Mouse (Mus musculus): Measurements from ENCODE around the gene A4gnt. TPM values are rescaled to one million over a fixed set of nuclear protein-coding genes. Genes with fewer than 3 reads are reported as not detected.

A4gnt gene
- polyA plus RNA-seq (2014; fragmentation: Nextera tagmentation; extraction: Ambion mirVana), result not detected in 2 replicates

DNA sequence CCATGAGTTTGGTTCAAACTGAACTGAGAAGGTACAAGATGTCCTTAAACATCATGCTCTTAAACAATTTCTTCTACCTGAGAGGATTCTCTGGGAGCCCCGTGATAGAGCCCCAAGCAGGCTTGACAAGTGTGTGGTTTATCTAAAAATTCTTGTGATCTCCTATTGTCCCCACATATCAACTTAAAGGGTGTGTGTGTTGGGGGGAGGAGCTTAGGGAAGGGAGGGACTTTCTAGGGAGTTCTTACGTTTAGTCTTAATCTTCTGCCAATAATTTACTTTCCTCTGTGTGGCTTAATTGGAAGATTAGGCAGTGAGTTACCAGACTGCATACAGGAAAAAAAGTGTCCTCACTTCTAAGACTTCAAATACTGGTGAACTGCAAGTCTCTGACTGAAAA is at the start of gene A4gnt:
Gene A4gnt (plus strand): TSS at position 301 of the 400 bp plus-strand sequence.
- Histone ChIP-seq H3K4me3 (ENCODE audit: low read depth, low read length) (no peak within 1 kb of the TSS), H3K9me3 (ENCODE audit: control insufficient read depth, low read length) (no peaks in the 10 kb centered on the region), H3K36me3 (ENCODE audit: control insufficient read depth, insufficient read depth, low read length) (no peaks in the 10 kb centered on the region), H3K27me3 (replicated peaks; ENCODE audit: control insufficient read depth, insufficient read depth, low read length) (no peaks in the 10 kb centered on the region), H3K9ac (ENCODE audit: low read depth, low read length) (no peak within 1 kb of the TSS), H3K27ac (replicated peaks; ENCODE audit: low read depth, low read length) (no peak within 1 kb of the TSS), H3K4me2 (ENCODE audit: low read depth, low read length) (no peak within 1 kb of the TSS), H3K4me1 (ENCODE audit: control insufficient read depth, insufficient read depth, low read length) (no peaks in the 10 kb centered on the region)
- ATAC-seq (ENCODE audit: low read depth) (no peak), DNase-seq (ENCODE audit: low spot score) (no peak)
- WGBS, result 44% methylated on average over 2 of the region's 2 CpGs

- Histone ChIP-seq H3K4me1 (ENCODE audit: control insufficient read depth, insufficient read depth, low read length) (peaks cover 9% of the 10 kb centered on the region), H3K9me3 (ENCODE audit: control insufficient read depth, low read length) (no peaks in the 10 kb centered on the region), H3K4me3 (ENCODE audit: low read depth, low read length) (no peak overlapping the region), H3K4me2 (ENCODE audit: low read depth, low read length) (no peak overlapping the region), H3K9ac (ENCODE audit: low read depth, low read length) (no peak overlapping the region), H3K27ac (replicated peaks; ENCODE audit: low read depth, low read length) (no peak overlapping the region), H3K36me3 (ENCODE audit: control insufficient read depth, insufficient read depth, low read length) (no peaks in the 10 kb centered on the region), H3K27me3 (replicated peaks; ENCODE audit: control insufficient read depth, insufficient read depth, low read length) (no peaks in the 10 kb centered on the region)
- DNase-seq (ENCODE audit: low spot score) (peak; percentile 79), ATAC-seq (ENCODE audit: low read depth) (no peak)
- 13% methylated on average over 11 of the region's 11 CpGs for WGBS
Measured at GRCm38 (mm10) chr9:99563714-99564113, 48.6 kb upstream of the A4gnt start.

GRCm38 (mm10) chr9:99568023-99568346 is 44.3 kb upstream of the A4gnt start:
- H3K4me1 ChIP-seq (ENCODE audit: control insufficient read depth, insufficient read depth, low read length), result peaks cover 9% of the 10 kb centered on the region
- no peaks in the 10 kb centered on the region for H3K27me3 ChIP-seq (replicated peaks; ENCODE audit: control insufficient read depth, insufficient read depth, low read length)
- H3K27ac ChIP-seq (replicated peaks; ENCODE audit: low read depth, low read length), result peak overlapping the region; percentile 95; the same call in 1 of the 2 replicates
- H3K36me3 ChIP-seq (ENCODE audit: control insufficient read depth, insufficient read depth, low read length), result no peaks in the 10 kb centered on the region
- 2% methylated on average over 9 of the region's 15 CpGs for WGBS
- H3K4me2 ChIP-seq (ENCODE audit: low read depth, low read length), result peak overlapping the region; percentile 91
- H3K4me3 ChIP-seq (ENCODE audit: low read depth, low read length), result peak overlapping the region; percentile 74
- H3K9me3 ChIP-seq (ENCODE audit: control insufficient read depth, low read length), result no peaks in the 10 kb centered on the region
- no peak; the same call in 1 of the 2 replicates for ATAC-seq (ENCODE audit: low read depth)
- peak; percentile 19 for DNase-seq (ENCODE audit: low spot score)
- peak overlapping the region; percentile 95 for H3K9ac ChIP-seq (ENCODE audit: low read depth, low read length)

DNA sequence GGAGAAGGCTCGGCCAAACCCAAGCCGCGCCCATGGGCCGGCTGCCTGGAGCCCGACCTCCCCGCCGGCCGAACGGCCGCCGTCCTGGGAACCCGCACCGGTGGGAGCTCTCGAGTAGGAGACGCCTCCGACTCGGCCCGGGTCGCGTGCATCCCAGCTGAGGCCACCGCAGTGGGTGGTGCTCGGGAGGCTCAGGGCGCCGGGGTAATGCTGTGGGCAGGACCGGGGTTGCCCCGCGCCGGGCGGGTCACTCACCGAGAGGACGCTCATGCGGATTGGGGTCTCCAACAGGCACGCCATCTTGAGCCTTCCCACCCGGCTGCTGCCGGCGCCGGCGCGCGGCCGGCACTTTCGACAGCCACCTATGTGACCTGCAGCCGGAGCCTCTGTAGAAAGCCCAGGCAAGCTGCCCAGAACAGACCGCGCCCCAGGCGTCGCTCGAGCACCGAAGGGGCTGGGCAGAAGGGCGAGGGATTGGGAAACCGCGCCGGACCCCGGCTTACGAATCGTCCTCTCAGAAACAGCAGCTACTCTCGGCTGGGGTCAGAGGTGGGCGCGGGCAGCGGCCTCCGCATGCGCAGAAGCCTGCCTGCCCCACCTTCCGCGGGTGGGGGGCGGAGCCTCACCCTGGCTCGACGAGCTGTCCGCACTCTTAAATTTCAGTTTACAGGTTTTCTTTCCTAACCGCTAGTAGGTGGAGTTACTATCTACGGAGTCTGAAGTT is 43.8 kb upstream of the A4gnt start, which contains the start of gene Armc8:
Gene Armc8 (minus strand): TSS at position 553 of the 724 bp plus-strand sequence.
- H3K27me3 ChIP-seq (replicated peaks; ENCODE audit: control insufficient read depth, insufficient read depth, low read length), result no peaks in the 10 kb centered on the region
- H3K36me3 ChIP-seq (ENCODE audit: control insufficient read depth, insufficient read depth, low read length), result no peaks in the 10 kb centered on the region
- ATAC-seq (ENCODE audit: low read depth), result peak; percentile 96
- DNase-seq (ENCODE audit: low spot score), result peak; percentile 93
- H3K4me2 ChIP-seq (ENCODE audit: low read depth, low read length), result peak within 1 kb of the TSS; percentile 91
- H3K27ac ChIP-seq (replicated peaks; ENCODE audit: low read depth, low read length), result peak within 1 kb of the TSS; percentile 95
- H3K9ac ChIP-seq (ENCODE audit: low read depth, low read length), result peak within 1 kb of the TSS; percentile 95
- peaks cover 9% of the 10 kb centered on the region for H3K4me1 ChIP-seq (ENCODE audit: control insufficient read depth, insufficient read depth, low read length)
- H3K4me3 ChIP-seq (ENCODE audit: low read depth, low read length), result peak within 1 kb of the TSS; percentile 74
- WGBS, result under 1% methylated on average over 52 of the region's 70 CpGs
- no peaks in the 10 kb centered on the region for H3K9me3 ChIP-seq (ENCODE audit: control insufficient read depth, low read length)

DNA sequence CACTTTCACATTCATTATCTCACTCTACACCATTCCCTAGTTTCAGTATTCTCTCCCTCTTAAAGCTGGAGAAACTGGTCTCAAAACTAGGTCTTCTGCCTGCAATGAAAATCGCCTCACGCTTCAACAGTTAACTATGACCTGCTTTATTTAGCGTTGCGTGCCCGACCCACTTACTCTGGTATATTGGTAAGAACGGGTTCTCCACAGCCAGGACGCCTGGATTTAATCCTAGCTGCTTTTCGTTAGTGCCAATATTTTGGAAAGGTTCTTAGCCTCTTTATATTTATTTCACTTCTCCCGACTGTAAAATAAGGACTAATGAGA is 43.3 kb upstream of the A4gnt start:
- 1% methylated on average over 9 of the region's 9 CpGs for WGBS
- Histone ChIP-seq H3K27me3 (replicated peaks; ENCODE audit: control insufficient read depth, insufficient read depth, low read length) (no peaks in the 10 kb centered on the region), H3K9ac (ENCODE audit: low read depth, low read length) (peak overlapping the region; percentile 95), H3K27ac (replicated peaks; ENCODE audit: low read depth, low read length) (peak overlapping the region; percentile 95), H3K4me2 (ENCODE audit: low read depth, low read length) (peak overlapping the region; percentile 91), H3K36me3 (ENCODE audit: control insufficient read depth, insufficient read depth, low read length) (no peaks in the 10 kb centered on the region), H3K9me3 (ENCODE audit: control insufficient read depth, low read length) (no peaks in the 10 kb centered on the region), H3K4me3 (ENCODE audit: low read depth, low read length) (peak overlapping the region; percentile 74), H3K4me1 (ENCODE audit: control insufficient read depth, insufficient read depth, low read length) (peaks cover 9% of the 10 kb centered on the region)
- no peak for DNase-seq (ENCODE audit: low spot score)
- ATAC-seq (ENCODE audit: low read depth), result peak; percentile 71

GRCm38 (mm10) chr9:99575677-99576480 is 36.4 kb upstream of the A4gnt start, which contains the start of gene Dbr1:
Gene Dbr1 (plus strand): TSS chr9:99575799.
- Histone ChIP-seq H3K36me3 (ENCODE audit: control insufficient read depth, insufficient read depth, low read length) (peaks cover 8% of the 10 kb centered on the region; the same call in 1 of the 2 replicates), H3K27ac (replicated peaks; ENCODE audit: low read depth, low read length) (peak within 1 kb of the TSS; percentile 85), H3K4me2 (ENCODE audit: low read depth, low read length) (peak within 1 kb of the TSS; percentile 67), H3K4me1 (ENCODE audit: control insufficient read depth, insufficient read depth, low read length) (peaks cover 3% of the 10 kb centered on the region; the same call in 1 of the 2 replicates), H3K4me3 (ENCODE audit: low read depth, low read length) (peak within 1 kb of the TSS; percentile 99), H3K27me3 (replicated peaks; ENCODE audit: control insufficient read depth, insufficient read depth, low read length) (no peaks in the 10 kb centered on the region), H3K9me3 (ENCODE audit: control insufficient read depth, low read length) (no peaks in the 10 kb centered on the region), H3K9ac (ENCODE audit: low read depth, low read length) (peak within 1 kb of the TSS; percentile 93)
- ATAC-seq (ENCODE audit: low read depth) (peak; percentile 97), DNase-seq (ENCODE audit: low spot score) (peak; percentile 96)
- WGBS, result 1% methylated on average over 45 of the region's 57 CpGs

GRCm38 (mm10) chr9:99580655-99581054 is 31.6 kb upstream of the A4gnt start:
- no peak overlapping the region for H3K4me3 ChIP-seq (ENCODE audit: low read depth, low read length)
- H3K9ac ChIP-seq (ENCODE audit: low read depth, low read length), result no peak overlapping the region
- peaks cover 44% of the 10 kb centered on the region for H3K36me3 ChIP-seq (ENCODE audit: control insufficient read depth, insufficient read depth, low read length)
- peaks cover 3% of the 10 kb centered on the region; the same call in 1 of the 2 replicates for H3K4me1 ChIP-seq (ENCODE audit: control insufficient read depth, insufficient read depth, low read length)
- no peak overlapping the region for H3K4me2 ChIP-seq (ENCODE audit: low read depth, low read length)
- H3K9me3 ChIP-seq (ENCODE audit: control insufficient read depth, low read length), result no peaks in the 10 kb centered on the region
- WGBS, result 44% methylated on average over 2 of the region's 2 CpGs
- no peaks in the 10 kb centered on the region for H3K27me3 ChIP-seq (replicated peaks; ENCODE audit: control insufficient read depth, insufficient read depth, low read length)
- DNase-seq (ENCODE audit: low spot score) (peak; percentile 59), ATAC-seq (ENCODE audit: low read depth) (no peak)
- H3K27ac ChIP-seq (replicated peaks; ENCODE audit: low read depth, low read length), result no peak overlapping the region

GRCm38 (mm10) chr9:99587505-99588202 is 24.6 kb upstream of the A4gnt start:
- H3K27ac ChIP-seq (replicated peaks; ENCODE audit: low read depth, low read length), result no peak overlapping the region
- H3K4me3 ChIP-seq (ENCODE audit: low read depth, low read length), result no peak overlapping the region
- no peaks in the 10 kb centered on the region for H3K27me3 ChIP-seq (replicated peaks; ENCODE audit: control insufficient read depth, insufficient read depth, low read length)
- peaks cover 20% of the 10 kb centered on the region for H3K36me3 ChIP-seq (ENCODE audit: control insufficient read depth, insufficient read depth, low read length)
- H3K4me1 ChIP-seq (ENCODE audit: control insufficient read depth, insufficient read depth, low read length), result no peaks in the 10 kb centered on the region
- H3K9ac ChIP-seq (ENCODE audit: low read depth, low read length), result no peak overlapping the region
- ATAC-seq (ENCODE audit: low read depth), result no peak
- H3K4me2 ChIP-seq (ENCODE audit: low read depth, low read length), result no peak overlapping the region
- no peaks in the 10 kb centered on the region for H3K9me3 ChIP-seq (ENCODE audit: control insufficient read depth, low read length)
- WGBS, result 25% methylated on average over 8 of the region's 8 CpGs
- DNase-seq (ENCODE audit: low spot score), result peak; percentile 39

All from embryonic facial prominence, embryonic 14.5 days (tissue).